Mouse (Mus musculus): Measurements from ENCODE around the gene Nrip1.

DNA sequence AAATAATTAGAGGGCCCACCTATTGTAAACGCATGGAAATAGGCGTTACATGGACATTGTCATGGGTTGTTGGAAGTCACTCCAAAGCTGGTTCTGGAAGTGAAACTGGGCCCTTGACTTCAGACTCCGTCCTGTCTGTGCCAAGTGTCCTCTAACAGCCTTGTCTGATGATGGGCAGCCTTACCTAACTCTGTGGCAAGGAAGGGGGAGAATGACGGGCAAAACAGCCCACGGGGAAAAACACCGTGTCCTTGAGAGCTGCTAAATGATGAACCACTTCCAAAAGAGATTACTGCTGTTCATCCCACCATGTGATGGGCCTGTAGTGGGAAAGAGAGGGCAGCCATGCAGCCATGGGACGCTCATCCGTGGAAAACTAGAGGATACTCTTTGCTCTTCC lies 34.6 kb upstream of the Nrip1 start:
- TF ChIP-seq CTCF (IDR thresholded peaks at IDR 0.05; ENCODE audit: low read depth, low read length): no peak
- no peak for TF ChIP-seq POLR2A (IDR thresholded peaks at IDR 0.05; ENCODE audit: insufficient read depth, low read length)
